Mouse (Mus musculus): Measurements from ENCODE around the gene Ptprr.

DNA sequence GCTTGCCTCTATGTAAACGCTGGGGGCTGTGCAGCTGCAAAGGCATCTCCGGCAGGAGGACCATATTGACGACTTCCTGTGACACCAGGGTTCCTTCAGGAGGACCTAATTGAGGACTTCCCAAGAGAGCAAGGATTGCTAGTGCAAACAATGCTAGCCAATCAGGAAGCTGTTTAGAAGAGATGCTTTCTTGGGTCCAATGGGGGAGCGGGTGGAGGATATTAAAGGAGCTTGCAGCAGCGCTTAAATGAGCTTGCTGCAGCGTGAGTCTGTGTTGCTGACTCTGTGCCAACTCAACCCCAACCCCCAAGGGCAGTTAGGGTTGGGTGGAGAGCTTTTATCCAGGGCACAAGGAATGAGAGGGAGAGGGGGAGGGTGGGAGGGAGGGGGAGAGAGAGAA is 11.3 kb upstream of the Ptprr start:
- TF ChIP-seq POLR2A (IDR thresholded peaks at IDR 0.05; ENCODE audit: control insufficient read depth, low read depth, low read length), result no peak
- no peak for TF ChIP-seq CTCF (IDR thresholded peaks at IDR 0.05; ENCODE audit: control insufficient read depth, insufficient read depth, insufficient replicate concordance, low read depth, low read length)
